Comparison of ENCODE assay signal across 24 mouse cellular contexts in the genomic region with DNA sequence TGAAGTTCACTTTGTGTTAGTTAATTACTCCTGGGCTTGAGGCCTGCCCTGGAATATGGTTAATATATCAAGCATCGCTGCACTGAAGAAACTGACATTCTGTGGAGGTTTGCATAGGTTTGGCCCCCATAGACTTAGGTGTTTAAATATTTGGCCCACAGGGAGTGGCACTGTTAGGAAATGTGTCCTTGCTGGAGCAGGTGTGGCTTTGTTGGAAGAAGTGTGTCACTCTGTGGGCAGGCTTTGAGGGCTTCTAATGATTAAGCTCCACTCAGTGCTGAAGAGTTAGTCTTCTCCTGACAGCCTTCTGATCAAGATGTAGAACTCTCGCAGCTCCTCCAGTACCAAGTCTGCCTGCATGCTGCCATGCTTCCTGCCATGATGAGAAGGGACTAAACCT.
"Had no signal": no experiment of that assay in that cellular context is flagged by ENCODE, and none has a peak within 500 bp of the region (broad histone marks: within the 10 kb centered on the region; RNA-seq: fewer than 3 reads in every experiment).

No protein-coding gene starts in this region.

- DNase-seq: kidney, adult 2 months; kidney, postnatal 25 days; layer of hippocampus, adult 9-11 months; liver; lung, embryonic 14.5 days; right cerebral cortex, postnatal 14 days; right cerebral cortex, postnatal 4 days; thymus, adult 2 months; thymus, postnatal 14 days; thymus, postnatal 4 days had no signal

- ATAC-seq: hindbrain, postnatal 0 days; inflammation-experienced regulatory T-cells, adult 6 months; intestine, embryonic 16.5 days; liver, embryonic 12.5 days; midbrain, embryonic 15.5 days had no signal

- H3K9me3 ChIP-seq: limb, embryonic 10.5 days; limb, embryonic 13.5 days; liver, embryonic 12.5 days; liver, embryonic 15.5 days; midbrain, embryonic 12.5 days; midbrain, embryonic 15.5 days; neural tube, embryonic 12.5 days; neural tube, embryonic 15.5 days had no signal

- H3K9ac ChIP-seq: limb, embryonic 13.5 days; liver, embryonic 12.5 days; liver, embryonic 15.5 days; lung, embryonic 14.5 days; midbrain, embryonic 12.5 days; midbrain, embryonic 15.5 days; neural tube, embryonic 12.5 days; neural tube, embryonic 15.5 days had no signal

- H3K4me2 ChIP-seq: limb, embryonic 13.5 days; liver, embryonic 12.5 days; liver, embryonic 15.5 days; lung, embryonic 14.5 days; midbrain, embryonic 12.5 days; midbrain, embryonic 15.5 days; neural tube, embryonic 12.5 days; neural tube, embryonic 15.5 days had no signal

- H3K4me1 ChIP-seq: limb, embryonic 10.5 days; limb, embryonic 13.5 days; liver, embryonic 12.5 days; liver, embryonic 15.5 days; midbrain, embryonic 12.5 days; midbrain, embryonic 15.5 days; neural tube, embryonic 12.5 days; neural tube, embryonic 15.5 days had no signal

- H3K4me3 ChIP-seq: layer of hippocampus, adult 2 months; limb, embryonic 10.5 days; limb, embryonic 13.5 days; liver, embryonic 12.5 days; liver, embryonic 15.5 days; midbrain, embryonic 12.5 days; midbrain, embryonic 15.5 days; neural tube, embryonic 12.5 days; neural tube, embryonic 15.5 days had no signal

- H3K27ac ChIP-seq: hindbrain, postnatal 0 days; kidney, postnatal 0 days; layer of hippocampus, adult 2 months; limb, embryonic 10.5 days; limb, embryonic 13.5 days; liver, embryonic 12.5 days; liver, embryonic 15.5 days; macrophage; midbrain, embryonic 12.5 days; midbrain, embryonic 15.5 days; neural tube, embryonic 12.5 days; neural tube, embryonic 15.5 days had no signal

- H3K36me3 ChIP-seq: limb, embryonic 10.5 days; limb, embryonic 13.5 days; liver, embryonic 12.5 days; liver, embryonic 15.5 days; midbrain, embryonic 12.5 days; midbrain, embryonic 15.5 days; neural tube, embryonic 12.5 days; neural tube, embryonic 15.5 days had no signal

- H3K27me3 ChIP-seq: liver, embryonic 12.5 days; liver, embryonic 15.5 days; midbrain, embryonic 12.5 days; midbrain, embryonic 15.5 days; neural tube, embryonic 12.5 days; neural tube, embryonic 15.5 days had no signal
